Mouse (Mus musculus): ENCODE measurements around the gene Mast3. TPM values are rescaled to one million over a fixed set of nuclear protein-coding genes. Genes with fewer than 3 reads are reported as not detected.
A peak's percentile ranks its signal among the peaks of the same experiment; 100 is the strongest.

The Mast3 gene
- polyA plus RNA-seq, 1 experiment from 2014 or later, result 15.5 TPM

GRCm38 (mm10) chr8:70753151-70753550 is 51.7 kb downstream of the Mast3 start:
- WGBS, result 36% methylated on average over 21 of the region's 21 CpGs
- Histone ChIP-seq H3K36me3 (ENCODE audit: control insufficient read depth, insufficient read depth, low read length) (peaks cover 22% of the 10 kb centered on the region), H3K27ac (ENCODE audit: low read depth, low read length) (no peak overlapping the region), H3K4me2 (ENCODE audit: low read length) (no peak overlapping the region), H3K9me3 (replicated peaks; ENCODE audit: control insufficient read depth, low read length) (no peaks in the 10 kb centered on the region), H3K4me3 (ENCODE audit: low read depth, low read length) (no peak overlapping the region), H3K4me1 (ENCODE audit: control insufficient read depth, insufficient read depth, low read length) (peaks cover 14% of the 10 kb centered on the region; the same call in 1 of the 2 replicates), H3K9ac (ENCODE audit: low read length) (no peak overlapping the region), H3K27me3 (replicated peaks; ENCODE audit: control insufficient read depth, insufficient read depth, low read length) (no peaks in the 10 kb centered on the region)
- DNase-seq (ENCODE audit: low spot score) (no peak), ATAC-seq (no peak)

- H3K4me3 ChIP-seq (ENCODE audit: low read depth, low read length), result no peak overlapping the region
- no peak overlapping the region for H3K27ac ChIP-seq (ENCODE audit: low read depth, low read length)
- 43% methylated on average over 11 of the region's 11 CpGs for whole genome bisulfite sequencing
- H3K36me3 ChIP-seq (ENCODE audit: control insufficient read depth, insufficient read depth, low read length), result peaks cover 13% of the 10 kb centered on the region
- H3K27me3 ChIP-seq (replicated peaks; ENCODE audit: control insufficient read depth, insufficient read depth, low read length), result peaks cover 1% of the 10 kb centered on the region; the same call in 1 of the 2 replicates
- H3K4me1 ChIP-seq (ENCODE audit: control insufficient read depth, insufficient read depth, low read length), result peaks cover 12% of the 10 kb centered on the region; the same call in 1 of the 2 replicates
- no peak for ATAC-seq
- peak; percentile 77 for DNase-seq (ENCODE audit: low spot score)
- H3K4me2 ChIP-seq (ENCODE audit: low read length), result no peak overlapping the region
- no peaks in the 10 kb centered on the region for H3K9me3 ChIP-seq (replicated peaks; ENCODE audit: control insufficient read depth, low read length)
- H3K9ac ChIP-seq (ENCODE audit: low read length), result no peak overlapping the region
These were observed 52.7 kb downstream of the Mast3 start for GRCm38 (mm10) chr8:70752000-70752764.

- Histone ChIP-seq H3K27me3 (replicated peaks; ENCODE audit: control insufficient read depth, insufficient read depth, low read length) (peaks cover 13% of the 10 kb centered on the region), H3K9me3 (replicated peaks; ENCODE audit: control insufficient read depth, low read length) (no peaks in the 10 kb centered on the region), H3K4me2 (ENCODE audit: low read length) (no peak overlapping the region), H3K27ac (ENCODE audit: low read depth, low read length) (no peak overlapping the region), H3K9ac (ENCODE audit: low read length) (no peak overlapping the region), H3K36me3 (ENCODE audit: control insufficient read depth, insufficient read depth, low read length) (no peaks in the 10 kb centered on the region), H3K4me3 (ENCODE audit: low read depth, low read length) (no peak overlapping the region), H3K4me1 (ENCODE audit: control insufficient read depth, insufficient read depth, low read length) (0 out of 2 replicates have a peak, but pooled peaks cover 1% of the 10 kb centered on the region)
- ATAC-seq, result no peak
- DNase-seq (ENCODE audit: low spot score), result no peak
- 88% methylated on average over 13 of the region's 13 CpGs for WGBS
These were observed 54.6 kb downstream of the Mast3 start for GRCm38 (mm10) chr8:70750128-70750680.

GRCm38 (mm10) chr8:70749097-70749674 is 55.7 kb downstream of the Mast3 start:
- Histone ChIP-seq H3K9me3 (replicated peaks; ENCODE audit: control insufficient read depth, low read length) (no peaks in the 10 kb centered on the region), H3K4me3 (ENCODE audit: low read depth, low read length) (no peak overlapping the region), H3K9ac (ENCODE audit: low read length) (no peak overlapping the region), H3K36me3 (ENCODE audit: control insufficient read depth, insufficient read depth, low read length) (no peaks in the 10 kb centered on the region), H3K27me3 (replicated peaks; ENCODE audit: control insufficient read depth, insufficient read depth, low read length) (peaks cover 23% of the 10 kb centered on the region), H3K4me2 (ENCODE audit: low read length) (no peak overlapping the region), H3K4me1 (ENCODE audit: control insufficient read depth, insufficient read depth, low read length) (no peaks in the 10 kb centered on the region), H3K27ac (ENCODE audit: low read depth, low read length) (no peak overlapping the region)
- 81% methylated on average over 19 of the region's 19 CpGs for WGBS
- ATAC-seq (no peak), DNase-seq (ENCODE audit: low spot score) (no peak)

- H3K36me3 ChIP-seq (ENCODE audit: control insufficient read depth, insufficient read depth, low read length), result no peaks in the 10 kb centered on the region
- no peak for DNase-seq (ENCODE audit: low spot score)
- H3K27ac ChIP-seq (ENCODE audit: low read depth, low read length), result no peak overlapping the region
- no peak overlapping the region for H3K4me3 ChIP-seq (ENCODE audit: low read depth, low read length)
- ATAC-seq, result no peak
- no peak overlapping the region for H3K9ac ChIP-seq (ENCODE audit: low read length)
- WGBS, result 89% methylated on average over 23 of the region's 23 CpGs
- no peaks in the 10 kb centered on the region for H3K4me1 ChIP-seq (ENCODE audit: control insufficient read depth, insufficient read depth, low read length)
- no peaks in the 10 kb centered on the region for H3K9me3 ChIP-seq (replicated peaks; ENCODE audit: control insufficient read depth, low read length)
- H3K27me3 ChIP-seq (replicated peaks; ENCODE audit: control insufficient read depth, insufficient read depth, low read length), result peaks cover 30% of the 10 kb centered on the region
- H3K4me2 ChIP-seq (ENCODE audit: low read length), result no peak overlapping the region
These were observed 56.4 kb downstream of the Mast3 start for GRCm38 (mm10) chr8:70748246-70749096.

GRCm38 (mm10) chr8:70747211-70747890 is 57.5 kb downstream of the Mast3 start:
- Histone ChIP-seq H3K4me2 (ENCODE audit: low read length) (no peak overlapping the region), H3K36me3 (ENCODE audit: control insufficient read depth, insufficient read depth, low read length) (no peaks in the 10 kb centered on the region), H3K27ac (ENCODE audit: low read depth, low read length) (no peak overlapping the region), H3K9me3 (replicated peaks; ENCODE audit: control insufficient read depth, low read length) (no peaks in the 10 kb centered on the region), H3K4me3 (ENCODE audit: low read depth, low read length) (no peak overlapping the region), H3K9ac (ENCODE audit: low read length) (no peak overlapping the region), H3K27me3 (replicated peaks; ENCODE audit: control insufficient read depth, insufficient read depth, low read length) (peaks cover 42% of the 10 kb centered on the region), H3K4me1 (ENCODE audit: control insufficient read depth, insufficient read depth, low read length) (peaks cover 3% of the 10 kb centered on the region; the same call in 1 of the 2 replicates)
- DNase-seq (ENCODE audit: low spot score) (no peak), ATAC-seq (no peak)
- WGBS, result 85% methylated on average over 18 of the region's 18 CpGs

GRCm38 (mm10) chr8:70746676-70747075 is 58.2 kb downstream of the Mast3 start:
- Histone ChIP-seq H3K9ac (ENCODE audit: low read length) (no peak overlapping the region), H3K9me3 (replicated peaks; ENCODE audit: control insufficient read depth, low read length) (no peaks in the 10 kb centered on the region), H3K27me3 (replicated peaks; ENCODE audit: control insufficient read depth, insufficient read depth, low read length) (peaks cover 48% of the 10 kb centered on the region), H3K36me3 (ENCODE audit: control insufficient read depth, insufficient read depth, low read length) (no peaks in the 10 kb centered on the region), H3K4me2 (ENCODE audit: low read length) (no peak overlapping the region), H3K4me3 (ENCODE audit: low read depth, low read length) (no peak overlapping the region), H3K4me1 (ENCODE audit: control insufficient read depth, insufficient read depth, low read length) (peaks cover 3% of the 10 kb centered on the region; the same call in 1 of the 2 replicates), H3K27ac (ENCODE audit: low read depth, low read length) (no peak overlapping the region)
- ATAC-seq (no peak), DNase-seq (ENCODE audit: low spot score) (no peak)
- 78% methylated on average over 9 of the region's 9 CpGs for WGBS

- Histone ChIP-seq H3K27ac (ENCODE audit: low read depth, low read length) (no peak overlapping the region), H3K36me3 (ENCODE audit: control insufficient read depth, insufficient read depth, low read length) (no peaks in the 10 kb centered on the region), H3K4me1 (ENCODE audit: control insufficient read depth, insufficient read depth, low read length) (peaks cover 3% of the 10 kb centered on the region; the same call in 1 of the 2 replicates), H3K4me2 (ENCODE audit: low read length) (no peak overlapping the region), H3K27me3 (replicated peaks; ENCODE audit: control insufficient read depth, insufficient read depth, low read length) (peaks cover 49% of the 10 kb centered on the region), H3K9me3 (replicated peaks; ENCODE audit: control insufficient read depth, low read length) (no peaks in the 10 kb centered on the region), H3K9ac (ENCODE audit: low read length) (no peak overlapping the region), H3K4me3 (ENCODE audit: low read depth, low read length) (no peak overlapping the region)
- DNase-seq (ENCODE audit: low spot score) (no peak), ATAC-seq (no peak)
- WGBS, result 60% methylated on average over 19 of the region's 19 CpGs
These were observed 59.1 kb downstream of the Mast3 start for GRCm38 (mm10) chr8:70745691-70746220.

All from forebrain, embryonic 14.5 days (tissue).